Mouse (Mus musculus) kidney, adult 18-20 months (tissue): Measurements from ENCODE around the gene Lgr4.

ENCODE experiments used
- DNase-seq: peaks from one replicate; pipeline ENCODE4 v3.0.0; 2021

Lgr4 gene

DNA sequence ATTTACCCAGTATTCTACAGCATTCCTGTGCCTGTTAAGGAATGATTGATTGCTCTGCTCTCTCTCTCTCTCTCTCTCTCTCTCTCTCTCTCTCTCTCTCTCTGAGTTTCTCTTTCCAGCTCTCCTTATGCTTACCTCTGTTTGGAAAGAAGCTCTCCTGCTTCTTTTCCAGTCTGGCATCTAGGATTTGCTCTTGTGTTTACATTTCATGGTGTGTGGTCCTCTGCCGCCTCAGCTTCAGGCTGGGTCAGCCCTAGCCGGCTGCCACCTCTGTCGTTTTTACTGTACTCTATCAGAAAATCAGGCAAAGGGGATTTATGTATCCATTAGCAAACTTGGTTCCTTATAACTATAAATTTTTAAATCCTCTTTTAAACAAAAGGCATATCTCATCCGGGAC is 118.8 kb downstream of the Lgr4 start:
- no peak for DNase-seq

DNA sequence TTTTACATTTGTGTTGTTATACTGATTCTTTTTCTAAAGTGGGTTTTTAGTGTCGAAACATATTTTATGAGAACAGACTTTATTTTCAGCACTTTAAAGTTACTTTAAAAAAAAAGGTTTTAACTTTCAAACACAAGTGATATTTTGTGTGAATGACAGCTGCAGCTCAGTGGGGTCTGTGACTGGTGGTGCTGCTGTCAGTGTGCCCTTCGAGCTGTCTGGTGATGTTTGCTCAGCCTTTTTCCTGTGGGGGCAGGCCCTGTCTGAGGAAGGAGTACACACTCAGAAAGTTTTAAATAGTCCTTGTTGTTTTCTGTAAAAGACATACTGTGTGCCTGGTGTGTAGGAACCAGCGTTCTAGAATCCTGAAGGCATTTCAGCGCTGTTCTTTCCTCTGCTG is 119.2 kb downstream of the Lgr4 start:
- no peak for DNase-seq

DNA sequence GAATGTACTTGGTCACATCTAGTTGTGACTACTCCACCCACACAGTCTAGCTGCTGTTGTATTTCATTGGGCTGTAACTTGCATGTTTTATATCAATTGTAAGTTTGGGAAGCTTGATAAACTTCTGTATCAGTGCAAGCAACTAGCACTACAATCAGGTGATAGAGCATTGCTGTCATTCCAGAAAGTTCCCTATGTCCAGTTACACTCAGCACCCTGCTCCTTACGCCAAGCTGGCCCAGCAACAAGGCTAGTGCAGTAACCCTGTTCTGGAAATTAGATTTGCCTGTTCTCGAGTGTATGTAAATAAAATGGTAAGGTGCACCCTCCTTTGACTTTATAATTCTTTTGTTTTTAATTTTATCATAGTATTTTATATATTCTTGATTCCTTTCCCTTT is 119.8 kb downstream of the Lgr4 start:
- no peak for DNase-seq

DNA sequence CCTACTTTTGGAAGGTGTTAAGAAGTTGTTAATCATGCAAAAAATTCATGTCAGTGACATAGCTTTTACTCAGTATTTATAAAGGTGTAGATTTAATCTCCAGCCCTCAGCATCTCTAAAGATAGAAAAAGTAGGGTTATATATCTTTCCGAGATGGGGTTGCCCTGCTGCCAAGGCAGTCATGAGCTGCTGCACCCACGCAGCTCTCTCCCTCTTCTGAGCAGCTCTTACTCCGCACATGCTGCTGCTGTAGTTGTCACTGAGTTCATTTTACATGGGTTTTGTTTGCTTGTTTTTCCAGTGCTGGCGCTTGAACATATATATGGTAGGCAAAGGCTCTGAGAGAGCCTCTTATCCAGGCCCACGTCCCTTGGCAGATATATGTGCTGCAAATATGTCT is 120.9 kb downstream of the Lgr4 start:
- no peak for DNase-seq

DNA sequence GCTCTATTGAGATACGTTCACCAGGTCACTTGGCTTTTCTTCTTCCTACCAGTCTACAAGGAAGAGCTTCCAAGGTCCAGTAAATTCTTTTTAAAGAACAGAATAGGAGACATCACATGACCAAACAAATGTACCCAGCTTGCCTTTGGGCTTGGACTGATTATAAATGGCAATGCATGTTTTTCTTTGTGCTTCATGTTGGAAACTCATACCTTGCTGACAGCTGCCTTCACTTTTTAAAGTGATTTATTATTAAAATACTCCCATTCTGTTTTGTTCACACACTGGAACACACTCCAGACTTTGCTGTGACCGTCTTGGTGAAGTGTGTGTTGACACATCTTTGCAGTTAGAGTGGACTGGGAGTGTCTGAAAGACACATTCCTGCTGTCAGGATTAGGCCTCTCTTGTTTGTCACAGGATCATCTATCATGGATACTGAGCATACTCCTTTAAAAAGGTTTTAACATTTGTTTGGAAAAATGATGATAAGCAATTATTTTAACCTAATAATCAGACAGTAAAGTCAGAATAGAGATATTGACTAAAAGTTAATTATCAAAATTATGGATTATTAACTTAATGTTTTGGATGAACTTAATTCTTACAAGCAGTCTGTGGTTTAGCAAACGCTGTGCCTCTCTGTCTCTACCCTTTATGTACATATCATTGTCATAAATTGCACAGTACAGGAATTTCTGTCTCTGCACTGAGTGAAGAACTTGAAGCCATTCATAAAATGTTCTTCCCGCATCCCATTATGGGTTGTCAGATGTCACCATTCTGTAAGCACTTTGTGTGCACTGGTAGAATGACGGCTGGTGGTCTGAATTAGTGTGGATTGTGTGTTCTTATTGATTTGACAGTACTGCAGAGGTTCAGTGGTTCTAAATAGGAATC is 125.7 kb downstream of the Lgr4 start:
- no peak for DNase-seq

- no peak for DNase-seq
These were observed 141.0 kb downstream of the Lgr4 start for GRCm38 (mm10) chr2:110058424-110058823.

- no peak for DNase-seq
These were observed 145.7 kb downstream of the Lgr4 start for GRCm38 (mm10) chr2:110063131-110063530.
